Mouse (Mus musculus): Measurements from ENCODE around the gene Lect2. TPM values are rescaled to one million over a fixed set of nuclear protein-coding genes. Genes with fewer than 3 reads are reported as not detected.

Gene Lect2
- 0.33 TPM in 1 of 2 replicates, not detected in the other for polyA plus RNA-seq (2014; fragmentation: Nextera tagmentation; extraction: Ambion mirVana)

DNA sequence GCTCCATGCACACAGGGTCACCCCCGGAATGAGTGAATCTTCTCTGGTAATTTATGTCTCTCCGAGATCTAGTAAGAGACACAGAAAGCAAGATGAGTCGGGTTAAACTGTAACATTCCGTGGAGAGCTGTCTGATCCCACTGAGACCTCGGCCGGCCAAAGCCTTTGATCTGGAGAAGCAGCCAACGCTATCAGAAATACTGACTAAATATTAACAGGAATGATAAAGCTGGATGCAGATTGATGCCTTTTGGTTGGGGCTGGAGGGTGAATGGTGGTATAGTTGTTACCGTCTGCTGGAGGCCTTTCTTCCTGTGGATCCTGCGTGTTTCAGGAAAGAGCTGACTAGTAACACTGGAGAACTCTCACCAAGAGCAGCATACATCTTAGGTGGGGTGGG lies at the start of gene Lect2:
Lect2 (minus strand) TSS at position 102 of the 400 bp plus-strand sequence.
- 66% methylated on average over 9 of the region's 9 CpGs for WGBS
- no peak within 1 kb of the TSS for H3K9ac ChIP-seq (replicated peaks; ENCODE audit: low read depth, low read length)
- H3K9me3 ChIP-seq (ENCODE audit: control insufficient read depth, low read length): no peaks in the 10 kb centered on the region
- H3K36me3 ChIP-seq (ENCODE audit: control insufficient read depth, insufficient read depth, low read length): no peaks in the 10 kb centered on the region
- no peak within 1 kb of the TSS for H3K4me2 ChIP-seq (ENCODE audit: low read depth, low read length)
- no peak within 1 kb of the TSS for H3K27ac ChIP-seq (ENCODE audit: low read depth, low read length)
- ATAC-seq (ENCODE audit: low read depth): no peak
- H3K27me3 ChIP-seq (ENCODE audit: control insufficient read depth, insufficient read depth, low read length): no peaks in the 10 kb centered on the region
- H3K4me3 ChIP-seq (ENCODE audit: low read depth, low read length): no peak within 1 kb of the TSS
- no peaks in the 10 kb centered on the region for H3K4me1 ChIP-seq (ENCODE audit: control insufficient read depth, insufficient read depth, low read length)

DNA sequence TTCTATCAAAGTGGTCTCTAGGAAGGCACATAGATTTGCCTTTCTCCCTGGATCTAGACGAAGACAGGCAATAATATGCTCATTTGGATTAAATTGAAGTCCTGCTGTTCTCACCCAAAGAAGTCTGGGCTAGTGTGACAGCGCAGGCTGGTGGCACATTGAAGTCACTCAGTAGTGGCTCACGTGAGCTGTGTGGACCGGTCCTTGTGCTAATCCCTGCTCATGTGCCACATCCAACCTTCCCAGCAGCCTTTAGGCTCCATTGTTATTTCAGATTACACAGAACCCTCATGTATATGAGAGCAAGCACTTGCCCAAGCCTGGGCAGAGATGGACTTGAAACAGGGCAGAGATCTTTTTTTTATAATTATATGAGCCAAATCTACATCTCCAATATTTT lies 49.0 kb upstream of the Lect2 start:
- no peak overlapping the region for H3K4me2 ChIP-seq (ENCODE audit: low read depth, low read length)
- H3K27me3 ChIP-seq (ENCODE audit: control insufficient read depth, insufficient read depth, low read length): no peaks in the 10 kb centered on the region
- WGBS: 59% methylated on average over 4 of the region's 4 CpGs
- ATAC-seq (ENCODE audit: low read depth): no peak
- no peak overlapping the region for H3K9ac ChIP-seq (replicated peaks; ENCODE audit: low read depth, low read length)
- no peak overlapping the region for H3K4me3 ChIP-seq (ENCODE audit: low read depth, low read length)
- no peaks in the 10 kb centered on the region for H3K36me3 ChIP-seq (ENCODE audit: control insufficient read depth, insufficient read depth, low read length)
- H3K9me3 ChIP-seq (ENCODE audit: control insufficient read depth, low read length): no peaks in the 10 kb centered on the region
- H3K27ac ChIP-seq (ENCODE audit: low read depth, low read length): no peak overlapping the region
- 0 out of 2 replicates have a peak, but pooled peaks cover 5% of the 10 kb centered on the region for H3K4me1 ChIP-seq (ENCODE audit: control insufficient read depth, insufficient read depth, low read length)

DNA sequence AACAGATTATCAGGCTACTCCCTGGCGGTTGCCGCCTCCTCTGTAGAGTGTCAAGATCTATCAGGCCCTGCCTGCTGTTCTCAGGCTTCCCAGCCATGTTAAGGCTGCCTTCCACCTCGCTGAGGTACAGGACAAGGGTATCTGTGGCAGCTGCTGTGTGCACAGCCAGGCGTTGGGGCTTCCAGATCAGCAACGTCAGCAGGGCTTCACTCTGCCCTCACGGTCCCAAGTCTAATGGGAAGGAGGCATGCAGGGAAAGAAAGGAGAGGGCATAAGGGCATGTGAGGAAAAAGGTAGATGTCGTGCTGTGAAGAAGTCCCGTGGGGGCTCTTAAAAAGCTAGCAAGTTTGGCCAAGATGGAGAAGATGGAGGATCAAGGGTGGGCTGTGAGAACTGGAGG lies 46.9 kb upstream of the Lect2 start:
- WGBS: 79% methylated on average over 8 of the region's 8 CpGs

DNA sequence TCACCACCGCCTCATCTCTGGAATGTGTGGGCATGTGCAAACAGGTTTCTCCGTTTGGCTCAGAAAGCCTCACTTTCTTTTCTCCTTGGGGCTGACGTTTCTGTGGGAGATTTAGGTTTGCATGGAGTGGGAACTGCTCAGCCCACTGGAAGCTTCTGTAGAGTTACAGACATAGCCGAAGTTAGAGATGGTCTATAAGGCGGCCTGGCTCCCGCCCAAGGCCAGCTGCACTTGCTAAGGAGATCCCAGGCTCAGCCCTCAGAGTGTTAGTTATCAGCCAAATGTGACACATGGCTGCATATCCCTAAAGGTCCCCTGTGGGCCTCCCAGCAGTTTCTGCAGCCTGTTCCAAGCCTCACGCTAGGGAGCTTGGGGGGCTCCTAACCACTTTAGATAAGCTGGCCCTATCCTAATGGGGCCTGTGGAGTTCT lies 45.7 kb upstream of the Lect2 start:
- Histone ChIP-seq H3K4me2 (ENCODE audit: low read depth, low read length) (no peak overlapping the region), H3K27me3 (ENCODE audit: control insufficient read depth, insufficient read depth, low read length) (no peaks in the 10 kb centered on the region), H3K9me3 (ENCODE audit: control insufficient read depth, low read length) (no peaks in the 10 kb centered on the region), H3K4me3 (ENCODE audit: low read depth, low read length) (no peak overlapping the region), H3K4me1 (ENCODE audit: control insufficient read depth, insufficient read depth, low read length) (no peaks in the 10 kb centered on the region), H3K27ac (ENCODE audit: low read depth, low read length) (no peak overlapping the region), H3K36me3 (ENCODE audit: control insufficient read depth, insufficient read depth, low read length) (no peaks in the 10 kb centered on the region), H3K9ac (replicated peaks; ENCODE audit: low read depth, low read length) (no peak overlapping the region)
- 72% methylated on average over 7 of the region's 7 CpGs for WGBS
- ATAC-seq (ENCODE audit: low read depth): no peak

More for the DNA sequence above, 46.9 kb upstream of the Lect2 start:
- ATAC-seq (ENCODE audit: low read depth): no peak
- Histone ChIP-seq H3K9me3 (ENCODE audit: control insufficient read depth, low read length) (no peaks in the 10 kb centered on the region), H3K9ac (replicated peaks; ENCODE audit: low read depth, low read length) (no peak overlapping the region), H3K4me1 (ENCODE audit: control insufficient read depth, insufficient read depth, low read length) (no peaks in the 10 kb centered on the region), H3K27ac (ENCODE audit: low read depth, low read length) (no peak overlapping the region), H3K27me3 (ENCODE audit: control insufficient read depth, insufficient read depth, low read length) (no peaks in the 10 kb centered on the region), H3K4me2 (ENCODE audit: low read depth, low read length) (no peak overlapping the region), H3K4me3 (ENCODE audit: low read depth, low read length) (no peak overlapping the region), H3K36me3 (ENCODE audit: control insufficient read depth, insufficient read depth, low read length) (no peaks in the 10 kb centered on the region)

DNA sequence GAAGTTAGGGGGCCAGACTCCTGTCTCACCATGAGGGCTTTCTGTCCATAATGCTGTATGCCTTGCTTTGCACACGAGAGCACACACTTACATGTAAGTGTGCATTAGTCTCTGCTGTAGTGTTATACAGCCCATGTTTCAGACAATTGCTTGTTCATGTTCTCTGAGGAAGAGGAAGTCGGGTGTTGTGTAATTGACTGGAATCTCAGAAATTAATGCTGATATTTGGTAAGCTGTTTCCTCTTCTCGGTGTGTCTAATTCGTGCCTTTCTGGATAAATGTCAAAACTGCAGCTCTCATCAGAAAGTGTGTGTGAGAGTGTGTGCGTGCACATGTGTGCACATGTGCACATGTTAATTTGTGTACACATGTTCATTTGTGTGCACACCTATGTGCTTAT lies 44.9 kb upstream of the Lect2 start:
- Histone ChIP-seq H3K9me3 (ENCODE audit: control insufficient read depth, low read length) (no peaks in the 10 kb centered on the region), H3K4me2 (ENCODE audit: low read depth, low read length) (no peak overlapping the region), H3K4me3 (ENCODE audit: low read depth, low read length) (no peak overlapping the region), H3K27me3 (ENCODE audit: control insufficient read depth, insufficient read depth, low read length) (no peaks in the 10 kb centered on the region), H3K9ac (replicated peaks; ENCODE audit: low read depth, low read length) (no peak overlapping the region), H3K36me3 (ENCODE audit: control insufficient read depth, insufficient read depth, low read length) (no peaks in the 10 kb centered on the region), H3K27ac (ENCODE audit: low read depth, low read length) (no peak overlapping the region), H3K4me1 (ENCODE audit: control insufficient read depth, insufficient read depth, low read length) (no peaks in the 10 kb centered on the region)
- ATAC-seq (ENCODE audit: low read depth): no peak
- 90% methylated on average over 5 of the region's 5 CpGs for WGBS

DNA sequence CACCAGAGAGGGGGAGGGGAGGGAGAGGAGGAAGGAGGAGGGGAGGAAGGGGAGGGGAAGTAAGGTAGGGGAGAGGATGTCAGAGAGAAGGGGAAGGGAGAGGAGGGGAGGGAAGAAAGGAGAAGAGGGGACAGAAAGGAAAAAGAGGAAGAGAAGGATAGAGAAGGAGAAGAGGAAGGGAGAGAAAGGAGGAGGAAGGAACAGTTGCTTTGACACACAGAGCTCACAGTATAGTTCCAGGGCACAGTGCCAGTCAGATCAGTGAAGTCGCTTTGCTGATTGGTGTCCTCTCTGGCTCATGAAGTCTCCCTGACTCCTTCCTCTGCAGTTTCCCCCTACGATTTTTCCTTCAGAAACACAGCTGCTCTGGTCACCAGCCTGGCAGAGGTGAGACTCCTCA lies 43.6 kb upstream of the Lect2 start:
- 63% methylated on average over 2 of the region's 2 CpGs for WGBS
- Histone ChIP-seq H3K9ac (replicated peaks; ENCODE audit: low read depth, low read length) (no peak overlapping the region), H3K27me3 (ENCODE audit: control insufficient read depth, insufficient read depth, low read length) (no peaks in the 10 kb centered on the region), H3K27ac (ENCODE audit: low read depth, low read length) (no peak overlapping the region), H3K9me3 (ENCODE audit: control insufficient read depth, low read length) (no peaks in the 10 kb centered on the region), H3K36me3 (ENCODE audit: control insufficient read depth, insufficient read depth, low read length) (no peaks in the 10 kb centered on the region), H3K4me1 (ENCODE audit: control insufficient read depth, insufficient read depth, low read length) (no peaks in the 10 kb centered on the region), H3K4me3 (ENCODE audit: low read depth, low read length) (no peak overlapping the region), H3K4me2 (ENCODE audit: low read depth, low read length) (no peak overlapping the region)
- ATAC-seq (ENCODE audit: low read depth): no peak

DNA sequence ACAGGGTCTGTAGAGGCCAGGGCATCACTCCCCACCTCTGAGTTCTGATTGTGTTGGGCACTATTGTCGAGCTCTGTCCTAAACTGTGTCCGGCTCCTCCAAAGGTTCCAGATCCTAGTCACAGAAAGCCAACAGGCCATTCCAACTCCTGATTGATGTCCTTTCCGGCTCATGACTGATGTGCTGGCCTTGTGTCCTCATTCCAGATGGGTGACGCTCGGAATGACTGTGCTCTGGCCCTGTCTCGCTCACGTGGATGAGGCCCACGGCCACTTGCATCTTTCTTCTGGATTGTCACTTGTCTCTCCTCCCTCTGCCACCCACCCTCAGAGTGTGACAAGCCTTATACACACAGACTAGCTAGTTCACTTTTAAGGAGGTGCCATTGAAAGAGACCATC lies 42.9 kb upstream of the Lect2 start:
- Histone ChIP-seq H3K9ac (replicated peaks; ENCODE audit: low read depth, low read length) (no peak overlapping the region), H3K4me3 (ENCODE audit: low read depth, low read length) (no peak overlapping the region), H3K4me2 (ENCODE audit: low read depth, low read length) (no peak overlapping the region), H3K9me3 (ENCODE audit: control insufficient read depth, low read length) (no peaks in the 10 kb centered on the region), H3K27me3 (ENCODE audit: control insufficient read depth, insufficient read depth, low read length) (no peaks in the 10 kb centered on the region), H3K4me1 (ENCODE audit: control insufficient read depth, insufficient read depth, low read length) (no peaks in the 10 kb centered on the region), H3K36me3 (ENCODE audit: control insufficient read depth, insufficient read depth, low read length) (no peaks in the 10 kb centered on the region), H3K27ac (ENCODE audit: low read depth, low read length) (no peak overlapping the region)
- WGBS: 89% methylated on average over 8 of the region's 8 CpGs
- no peak for ATAC-seq (ENCODE audit: low read depth)

DNA sequence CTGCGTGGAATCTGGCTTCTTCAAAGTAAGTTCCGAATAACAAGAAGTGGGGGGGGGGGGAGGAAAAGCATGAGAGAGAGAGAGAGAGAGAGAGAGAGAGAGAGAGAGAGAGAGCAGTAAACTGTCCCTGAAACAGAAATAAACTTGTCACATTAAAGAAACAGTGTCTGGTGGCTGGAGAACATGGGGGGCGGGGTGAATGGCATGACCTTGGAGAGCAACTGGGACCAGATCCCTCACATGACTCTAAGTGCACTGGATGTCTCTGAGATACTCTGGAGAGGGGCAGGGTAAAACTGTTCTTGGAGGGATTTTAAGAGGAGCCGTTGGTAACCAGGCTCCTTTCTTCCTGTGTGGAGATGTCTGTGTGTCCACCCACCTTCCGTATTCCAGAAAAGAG lies 41.9 kb upstream of the Lect2 start:
- Histone ChIP-seq H3K9ac (replicated peaks; ENCODE audit: low read depth, low read length) (no peak overlapping the region), H3K27ac (ENCODE audit: low read depth, low read length) (no peak overlapping the region), H3K9me3 (ENCODE audit: control insufficient read depth, low read length) (no peaks in the 10 kb centered on the region), H3K36me3 (ENCODE audit: control insufficient read depth, insufficient read depth, low read length) (no peaks in the 10 kb centered on the region), H3K4me3 (ENCODE audit: low read depth, low read length) (no peak overlapping the region), H3K4me2 (ENCODE audit: low read depth, low read length) (no peak overlapping the region), H3K27me3 (ENCODE audit: control insufficient read depth, insufficient read depth, low read length) (no peaks in the 10 kb centered on the region), H3K4me1 (ENCODE audit: control insufficient read depth, insufficient read depth, low read length) (no peaks in the 10 kb centered on the region)
- WGBS: 77% methylated on average over 5 of the region's 5 CpGs
- no peak for ATAC-seq (ENCODE audit: low read depth)

DNA sequence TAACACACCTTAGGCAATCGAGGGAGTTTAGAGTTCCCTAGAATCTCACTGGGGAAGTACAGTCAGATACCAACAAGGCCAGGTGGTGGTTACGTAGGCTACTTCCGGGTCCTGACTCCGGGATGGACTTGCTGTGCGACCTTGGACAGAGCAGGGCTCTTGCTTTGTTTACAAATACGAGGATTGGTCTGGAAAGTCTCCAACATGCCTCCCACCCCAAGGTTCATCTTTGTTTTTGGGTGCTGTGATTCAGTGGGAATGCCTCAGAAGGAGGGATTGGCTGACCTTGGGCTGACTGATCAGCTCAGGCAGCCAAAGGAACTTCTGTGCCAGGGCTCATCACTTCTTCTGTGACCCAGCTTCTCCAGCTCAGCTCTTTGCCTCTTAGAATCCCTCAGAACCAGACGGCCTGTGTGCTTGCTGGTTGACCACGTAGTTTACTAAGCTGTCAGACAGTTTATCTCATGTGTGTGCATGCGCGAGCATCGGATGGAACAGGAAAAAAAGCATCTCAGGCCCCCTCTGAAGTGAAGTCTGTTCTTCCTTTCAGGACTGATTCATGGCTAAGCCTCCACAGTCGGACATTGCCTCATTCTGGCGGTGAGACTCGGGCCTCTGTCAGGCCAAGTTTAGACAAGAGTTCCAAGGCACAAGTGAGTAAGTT lies 40.3 kb upstream of the Lect2 start:
- H3K27ac ChIP-seq (ENCODE audit: low read depth, low read length): no peak overlapping the region
- no peaks in the 10 kb centered on the region for H3K9me3 ChIP-seq (ENCODE audit: control insufficient read depth, low read length)
- ATAC-seq (ENCODE audit: low read depth): no peak
- H3K4me2 ChIP-seq (ENCODE audit: low read depth, low read length): no peak overlapping the region
- no peak overlapping the region for H3K9ac ChIP-seq (replicated peaks; ENCODE audit: low read depth, low read length)
- no peak overlapping the region for H3K4me3 ChIP-seq (ENCODE audit: low read depth, low read length)
- WGBS: 85% methylated on average over 14 of the region's 14 CpGs
- H3K4me1 ChIP-seq (ENCODE audit: control insufficient read depth, insufficient read depth, low read length): no peaks in the 10 kb centered on the region
- H3K27me3 ChIP-seq (ENCODE audit: control insufficient read depth, insufficient read depth, low read length): no peaks in the 10 kb centered on the region
- H3K36me3 ChIP-seq (ENCODE audit: control insufficient read depth, insufficient read depth, low read length): no peaks in the 10 kb centered on the region

Measured in neural tube, embryonic 14.5 days (tissue).